Mouse (Mus musculus) midbrain, embryonic 13.5 days (tissue): ENCODE data around the gene Ly6c2. TPM values are rescaled to one million over a fixed set of nuclear protein-coding genes. Genes with fewer than 3 reads are reported as not detected.
"Not testable (repeated sequence)": the region's sequence is repeated elsewhere in the genome, so short reads cannot be mapped to it uniquely, and the experiment has no call there.

Source experiments
- ATAC-seq: fragments of 200-750 bp; cut with Nextera tagmentation; 2 replicates; pipeline ENCODE4 v1.8.0; 2017; ENCODE audit warnings: mild to moderate bottlenecking, moderate TSS enrichment, moderate library complexity
- H3K27ac ChIP-seq: fragments of 300-500 bp; sonication (generic); 2 replicates; pipeline ENCODE4 v1.5.1; 2015; ENCODE audit warnings: inconsistent platforms, mild to moderate bottlenecking, moderate library complexity
- H3K27me3 ChIP-seq: fragments of 300-500 bp; sonication (generic); 2 replicates; pipeline ENCODE4 v1.6.1; 2015; ENCODE audit warnings: mild to moderate bottlenecking, inconsistent platforms
- H3K36me3 ChIP-seq: fragments of 300-500 bp; sonication (generic); 2 replicates; pipeline ENCODE4 v1.6.1; 2015; ENCODE audit warnings: mild to moderate bottlenecking, inconsistent platforms
- H3K4me1 ChIP-seq: fragments of 300-500 bp; sonication (generic); replicated peaks from 2 replicates; pipeline ENCODE4 v1.6.1; 2015; ENCODE audit warnings: inconsistent platforms
- H3K4me2 ChIP-seq: fragments of 300-500 bp; sonication (generic); replicated peaks from 2 replicates; pipeline ENCODE4 v1.6.1; 2015; ENCODE audit warnings: moderate library complexity, mild to moderate bottlenecking, inconsistent platforms
- H3K4me3 ChIP-seq: fragments of 300-500 bp; sonication (generic); replicated peaks from 2 replicates; pipeline ENCODE4 v1.5.1; 2015; ENCODE audit warnings: mild to moderate bottlenecking, inconsistent platforms
- H3K9ac ChIP-seq: fragments of 300-500 bp; sonication (generic); replicated peaks from 2 replicates; pipeline ENCODE4 v1.6.1; 2015; ENCODE audit warnings: mild to moderate bottlenecking, inconsistent platforms
- H3K9me3 ChIP-seq: fragments of 300-500 bp; sonication (generic); 2 replicates; pipeline ENCODE4 v1.6.1; 2016; ENCODE audit warnings: mild to moderate bottlenecking, inconsistent platforms
- WGBS: fragments of 180-500 bp; shearing (Covaris S2); methylation state at CpG from one replicate; pipeline ENCODE4 v1.1.7; 2015; 5-methylcytosine and 5-hydroxymethylcytosine counted together
- polyA plus RNA-seq: library from polyadenylated mRNA; unstranded; fragments of >200 nt; fragmentation: Nextera tagmentation; extraction: Ambion mirVana; gene quantifications from 2 replicates; pipeline ENCODE4 v1.2.1, GENCODE M21; 2015

Ly6c2 gene
- polyA plus RNA-seq, 1 experiment from 2014 or later, result not detected

DNA sequence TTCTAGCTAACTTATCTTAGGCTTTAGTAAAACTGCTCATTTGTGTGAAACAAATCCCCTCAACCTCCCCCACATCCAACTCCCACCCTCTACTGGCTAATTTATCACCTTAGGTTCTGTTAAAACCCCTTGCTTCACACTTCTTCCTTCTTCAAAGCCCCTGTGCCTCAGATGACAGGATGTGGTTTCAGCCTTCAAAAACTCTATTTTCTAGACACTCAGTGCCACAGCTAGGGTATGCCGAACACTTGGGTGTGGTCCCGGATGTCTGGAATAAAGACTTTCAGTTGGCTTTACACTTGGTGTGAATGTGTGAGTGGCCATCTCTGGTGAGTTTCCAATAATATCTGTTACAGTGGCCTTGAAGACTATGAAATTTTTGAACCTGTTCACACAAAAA, 4.8 kb upstream of the Ly6c2 start:
- H3K4me3 ChIP-seq, result no peak overlapping the region
- no peaks in the 10 kb centered on the region for H3K9me3 ChIP-seq
- WGBS, result 92% methylated on average over 2 of the region's 2 CpGs
- no peaks in the 10 kb centered on the region for H3K36me3 ChIP-seq
- no peak for ATAC-seq
- H3K27ac ChIP-seq, result no peak overlapping the region
- H3K27me3 ChIP-seq, result no peaks in the 10 kb centered on the region
- H3K4me1 ChIP-seq, result no peaks in the 10 kb centered on the region
- no peak overlapping the region for H3K9ac ChIP-seq
- H3K4me2 ChIP-seq, result no peak overlapping the region

DNA sequence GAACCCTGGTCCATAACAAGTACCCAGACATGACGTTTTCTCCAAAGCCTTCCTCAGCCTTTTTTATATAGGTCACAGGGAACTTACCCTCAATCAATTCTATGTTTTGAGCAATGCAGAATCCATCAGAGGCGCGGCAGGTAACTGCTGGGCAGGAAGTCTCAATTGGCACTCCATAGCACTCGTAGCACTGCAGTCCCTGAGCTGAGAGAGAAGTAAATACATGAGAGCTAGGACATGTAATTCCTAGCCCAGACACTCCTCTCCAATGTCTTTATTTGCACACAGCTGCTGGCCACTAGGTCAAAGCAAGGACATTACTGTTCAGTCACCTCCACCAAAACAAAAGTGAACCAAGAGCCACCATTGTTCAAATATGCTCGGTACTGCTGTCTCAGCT, 1.3 kb downstream of the Ly6c2 start:
- H3K27me3 ChIP-seq, ATAC-seq, H3K4me1 ChIP-seq, H3K36me3 ChIP-seq, H3K9ac ChIP-seq, H3K9me3 ChIP-seq, H3K4me3 ChIP-seq, H3K4me2 ChIP-seq, H3K27ac ChIP-seq: not testable (repeated sequence)
- 59% methylated on average over 2 of the region's 5 CpGs for WGBS

DNA sequence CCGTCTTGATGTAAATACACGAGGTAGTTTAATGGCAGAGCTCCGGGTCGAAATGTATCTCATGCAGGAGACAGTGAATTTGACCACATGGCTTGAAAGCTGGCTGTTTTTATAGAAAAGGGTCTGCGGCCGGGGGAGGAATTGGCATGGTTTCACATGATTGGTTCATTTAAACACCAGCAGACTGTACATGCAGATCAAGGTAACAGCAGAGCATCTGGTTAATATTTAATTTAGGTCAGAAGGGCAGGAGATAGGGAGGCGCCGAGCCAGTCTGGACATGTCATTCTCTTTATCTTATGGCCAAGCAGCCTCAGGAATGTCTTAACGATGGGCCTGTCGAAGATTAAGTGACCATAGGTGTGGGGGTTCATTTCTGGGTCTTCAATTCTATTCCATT, 12.5 kb downstream of the Ly6c2 start:
- Histone ChIP-seq H3K4me1 (no peaks in the 10 kb centered on the region), H3K9ac (no peak overlapping the region), H3K9me3 (no peaks in the 10 kb centered on the region), H3K4me3 (no peak overlapping the region), H3K27me3 (no peaks in the 10 kb centered on the region), H3K4me2 (no peak overlapping the region), H3K36me3 (no peaks in the 10 kb centered on the region), H3K27ac (no peak overlapping the region)
- WGBS, result 91% methylated on average over 10 of the region's 10 CpGs
- ATAC-seq, result no peak

DNA sequence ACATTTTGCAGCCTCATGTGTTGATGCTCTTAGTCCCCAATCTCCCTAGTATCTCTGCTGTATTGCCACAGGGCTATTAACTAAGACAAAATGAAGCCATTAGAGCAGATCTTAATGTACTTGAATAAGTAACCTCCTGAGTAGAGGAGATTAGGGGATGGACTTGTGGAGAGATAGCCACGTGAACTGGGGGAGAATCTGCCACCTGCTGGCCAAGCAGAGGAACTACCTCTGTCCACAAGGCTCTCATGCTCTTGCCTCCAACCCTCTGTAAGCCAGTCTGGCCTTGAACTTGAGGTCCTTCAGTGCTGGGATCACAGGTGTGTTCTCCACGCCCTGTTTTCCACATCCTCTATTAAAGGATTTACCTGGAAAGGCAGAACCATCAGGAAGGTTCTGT, 23.7 kb downstream of the Ly6c2 start:
- H3K4me2 ChIP-seq, H3K4me1 ChIP-seq, H3K9ac ChIP-seq, H3K27me3 ChIP-seq, H3K9me3 ChIP-seq, ATAC-seq, H3K36me3 ChIP-seq, H3K27ac ChIP-seq, H3K4me3 ChIP-seq: not testable (repeated sequence)
- 19% methylated on average over 2 of the region's 2 CpGs for WGBS

DNA sequence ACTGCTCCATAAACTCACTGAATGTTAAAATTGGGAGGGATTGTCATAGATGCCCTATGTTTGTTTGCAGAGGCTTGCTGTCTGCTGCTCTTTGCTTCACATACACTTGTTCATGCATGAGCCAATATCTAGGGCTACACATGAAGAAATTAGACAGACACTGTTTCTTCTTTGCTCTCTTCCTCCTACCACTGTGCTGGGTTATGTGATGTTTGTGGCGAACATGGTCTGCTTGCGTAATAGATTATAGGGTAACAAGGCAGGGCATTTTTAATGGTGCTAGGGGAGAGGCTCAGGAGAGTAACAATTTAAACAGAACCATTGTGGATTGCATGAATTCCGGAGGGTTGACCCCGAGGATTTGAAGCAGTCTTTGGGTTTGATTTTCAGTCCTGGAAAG, 41.8 kb downstream of the Ly6c2 start:
- Histone ChIP-seq H3K4me3 (no peak overlapping the region), H3K36me3 (no peaks in the 10 kb centered on the region), H3K9me3 (no peaks in the 10 kb centered on the region), H3K27me3 (no peaks in the 10 kb centered on the region), H3K4me1 (no peaks in the 10 kb centered on the region), H3K9ac (no peak overlapping the region), H3K27ac (no peak overlapping the region), H3K4me2 (no peak overlapping the region)
- no peak for ATAC-seq
- 91% methylated on average over 4 of the region's 4 CpGs for WGBS

DNA sequence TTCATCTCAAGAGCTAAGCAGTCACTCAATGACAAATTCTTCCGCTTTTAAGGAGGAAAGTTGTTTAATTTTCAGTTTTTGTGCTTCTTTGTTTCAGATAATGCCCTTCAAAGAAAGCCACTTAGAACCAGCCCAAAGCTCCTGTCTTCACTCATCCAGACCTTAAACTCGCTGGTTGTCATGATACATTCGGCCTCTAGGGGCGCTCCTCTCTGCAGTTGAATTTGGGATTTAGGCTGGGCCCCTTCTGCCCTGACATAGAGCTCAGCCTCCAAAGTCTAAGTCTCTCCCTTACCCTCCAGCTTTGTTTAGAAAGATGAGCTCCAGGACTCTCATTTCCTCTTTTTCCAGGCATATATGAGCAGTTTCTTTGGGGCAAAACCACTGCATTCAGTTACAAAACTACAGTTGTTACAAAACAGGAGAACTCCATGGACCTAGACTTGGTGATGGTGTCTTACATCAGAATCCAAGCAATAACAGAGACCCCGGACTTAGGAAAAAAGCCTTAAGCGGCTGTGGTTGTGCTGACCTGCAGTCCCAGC, 49.7 kb downstream of the Ly6c2 start:
- not testable (repeated sequence) for H3K9me3 ChIP-seq, H3K36me3 ChIP-seq, H3K27ac ChIP-seq, H3K4me2 ChIP-seq, H3K9ac ChIP-seq, ATAC-seq, H3K4me3 ChIP-seq, H3K27me3 ChIP-seq, H3K4me1 ChIP-seq
- 32% methylated on average over 6 of the region's 6 CpGs for WGBS

DNA sequence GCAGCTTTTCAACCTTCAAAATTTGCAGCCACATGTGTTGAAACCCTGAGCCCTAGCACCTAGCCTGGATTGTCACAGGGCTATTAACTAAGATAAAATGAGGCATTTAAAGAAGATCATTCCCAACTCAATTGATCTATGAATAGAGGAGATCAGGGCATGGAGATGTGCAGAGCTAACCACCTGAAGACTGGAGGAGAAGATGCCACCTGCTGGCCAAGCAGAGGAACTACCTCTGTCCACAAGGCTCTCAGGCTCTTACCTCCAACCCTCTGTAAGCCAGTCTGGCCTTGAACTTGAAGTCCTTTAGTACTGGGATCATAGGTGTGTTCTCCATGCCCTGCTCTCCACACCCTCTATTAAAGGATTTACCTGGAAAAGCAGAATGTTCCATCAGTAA, 51.3 kb downstream of the Ly6c2 start:
- H3K9ac ChIP-seq, result no peak overlapping the region
- H3K27ac ChIP-seq, result no peak overlapping the region
- H3K9me3 ChIP-seq, result no peaks in the 10 kb centered on the region
- H3K4me1 ChIP-seq, result no peaks in the 10 kb centered on the region
- H3K4me2 ChIP-seq, result no peak overlapping the region
- no peaks in the 10 kb centered on the region for H3K36me3 ChIP-seq
- H3K4me3 ChIP-seq, result no peak overlapping the region
- ATAC-seq, result no peak
- no peaks in the 10 kb centered on the region for H3K27me3 ChIP-seq

Other genes starting within 250 kb of the Ly6c2 start
- not detected in 2 replicates for gene 2010109I03Rik, start 214.9 kb downstream of the Ly6c2 start, polyA plus RNA-seq
- not detected in 2 replicates for gene Ly6i, start 128.5 kb downstream of the Ly6c2 start, polyA plus RNA-seq
- gene Ly6a, start 113.9 kb downstream of the Ly6c2 start, polyA plus RNA-seq, result 0.34 and 0.50 TPM in 2 replicates
- gene Ly6c1, start 63.1 kb downstream of the Ly6c2 start, polyA plus RNA-seq, result 0.92 and 1.4 TPM in 2 replicates
- gene Ly6g, start 43.3 kb upstream of the Ly6c2 start, polyA plus RNA-seq, result not detected in 2 replicates
- gene BC025446, start 104.4 kb upstream of the Ly6c2 start, polyA plus RNA-seq, result not detected in 2 replicates
- not detected in 2 replicates for gene Ly6f, start 156.5 kb upstream of the Ly6c2 start, polyA plus RNA-seq